Mouse (Mus musculus): ENCODE results near the gene Msrb2. TPM values are rescaled to one million over a fixed set of nuclear protein-coding genes. Genes with fewer than 3 reads are reported as not detected.

The Msrb2 gene
- total RNA-seq, 2 experiments from 2014 or later = 29.9 to 31.6 TPM

GRCm38 (mm10) chr2:19406531-19406930 lies 35.3 kb downstream of the Msrb2 start:
- DNase-seq (ENCODE audit: low spot score in 2 of 2) = no peak
- Histone ChIP-seq H3K27ac (no peak overlapping the region), H3K4me3 (no peak overlapping the region)
- no peak for TF ChIP-seq CTCF (conservative IDR thresholded peaks at IDR 0.05)

- peak; percentile 51 to 81 for DNase-seq (ENCODE audit: low spot score in 2 of 2)
- Histone ChIP-seq H3K4me3 (peak overlapping the region; percentile 56), H3K27ac (peak overlapping the region; percentile 6; the same call in 1 of the 2 replicates)
- TF ChIP-seq CTCF (conservative IDR thresholded peaks at IDR 0.05) = peak; percentile 75
These were observed 43.2 kb downstream of the Msrb2 start for GRCm38 (mm10) chr2:19414222-19414965.

- H3K27ac ChIP-seq = peak overlapping the region; percentile 6; the same call in 1 of the 2 replicates
- DNase-seq (ENCODE audit: low spot score in 2 of 2) = peak; percentile 77 to 84
- TF ChIP-seq CTCF (conservative IDR thresholded peaks at IDR 0.05) = peak; percentile 75
- H3K4me3 ChIP-seq = peak overlapping the region; percentile 56
These were observed 43.9 kb downstream of the Msrb2 start for GRCm38 (mm10) chr2:19415063-19415521.

DNA sequence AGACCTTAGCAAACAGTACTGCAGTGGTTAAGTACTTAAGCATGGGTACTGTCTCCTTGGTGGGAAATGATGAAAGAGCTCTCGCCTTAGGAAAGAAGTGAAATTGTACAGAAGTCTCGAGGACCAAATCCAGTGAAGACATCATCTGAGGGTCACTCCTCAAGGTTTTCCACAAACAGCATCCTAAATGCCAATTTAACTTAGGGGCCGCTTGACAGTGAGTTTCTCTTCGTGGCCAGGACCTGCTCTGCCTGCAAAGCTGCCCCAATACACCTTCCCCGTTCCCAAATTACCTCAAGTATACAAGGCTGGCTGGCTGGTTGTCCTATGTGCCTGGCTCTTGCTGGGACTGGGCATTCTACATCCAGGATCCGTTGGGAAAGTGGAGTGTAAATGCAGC lies 44.8 kb downstream of the Msrb2 start:
- Histone ChIP-seq H3K27ac (no peak overlapping the region), H3K4me3 (no peak overlapping the region)
- TF ChIP-seq CTCF (conservative IDR thresholded peaks at IDR 0.05) = no peak
- no peak for DNase-seq (ENCODE audit: low spot score in 2 of 2)

- no peak overlapping the region for H3K27ac ChIP-seq
- no peak for TF ChIP-seq CTCF (conservative IDR thresholded peaks at IDR 0.05)
These were observed 48.6 kb downstream of the Msrb2 start for GRCm38 (mm10) chr2:19419686-19420345.

DNA sequence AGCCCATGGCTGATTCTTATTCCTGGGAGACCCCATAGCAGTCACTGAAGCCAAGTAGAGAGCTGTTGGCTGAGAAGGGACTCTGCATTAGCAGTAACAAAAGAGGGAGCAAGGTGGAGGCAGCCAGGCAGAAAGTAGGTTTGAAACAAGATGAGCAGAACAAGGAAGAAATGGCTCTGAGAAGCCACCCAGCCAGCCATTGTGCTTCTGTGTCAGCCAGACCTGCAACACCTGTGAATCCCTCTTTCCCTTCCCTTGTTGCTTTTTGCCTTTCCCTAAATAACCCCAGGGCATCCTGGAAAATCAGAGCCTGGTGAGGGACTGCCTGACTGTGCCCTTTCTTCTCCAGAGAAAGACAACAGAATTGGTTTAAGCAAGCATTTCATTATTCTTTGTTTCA lies 51.0 kb downstream of the Msrb2 start:
- DNase-seq (ENCODE audit: low spot score in 2 of 2) = no peak
- Histone ChIP-seq H3K27ac (no peak overlapping the region), H3K4me3 (no peak overlapping the region)
- TF ChIP-seq CTCF (conservative IDR thresholded peaks at IDR 0.05) = no peak

More at GRCm38 (mm10) chr2:19419686-19420345, 48.6 kb downstream of the Msrb2 start:
- no peak for DNase-seq (ENCODE audit: low spot score in 2 of 2)
- no peak overlapping the region for H3K4me3 ChIP-seq

DNA sequence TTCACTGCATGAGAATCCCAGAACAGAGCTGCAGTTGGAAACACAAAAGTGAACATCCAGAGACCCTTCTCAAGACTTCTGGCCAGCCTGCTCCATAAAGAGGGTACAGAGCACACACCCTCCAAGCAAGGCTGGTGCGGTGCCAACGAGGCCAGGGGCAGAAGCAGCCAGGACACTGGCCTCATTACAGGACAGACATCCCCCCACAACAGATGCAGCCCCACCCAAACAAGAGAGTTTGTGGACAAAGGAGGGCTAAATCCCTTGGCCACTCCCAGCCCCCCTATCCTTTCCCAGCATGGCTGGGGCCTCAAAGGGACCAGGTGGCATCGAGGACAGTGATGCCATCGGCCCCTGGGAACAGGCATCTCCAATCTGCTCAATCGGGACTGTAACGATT lies 51.8 kb downstream of the Msrb2 start:
- no peak for TF ChIP-seq CTCF (conservative IDR thresholded peaks at IDR 0.05)
- H3K27ac ChIP-seq = no peak overlapping the region
- H3K4me3 ChIP-seq = no peak overlapping the region
- no peak for DNase-seq (ENCODE audit: low spot score in 2 of 2)

- no peak for DNase-seq (ENCODE audit: low spot score in 2 of 2)
- Histone ChIP-seq H3K27ac (no peak overlapping the region), H3K4me3 (no peak overlapping the region)
- no peak for TF ChIP-seq CTCF (conservative IDR thresholded peaks at IDR 0.05)
These were observed 57.8 kb downstream of the Msrb2 start for GRCm38 (mm10) chr2:19429031-19429430.

- no peak for DNase-seq (ENCODE audit: low spot score in 2 of 2)
- TF ChIP-seq CTCF (conservative IDR thresholded peaks at IDR 0.05) = no peak
- peak overlapping the region; percentile 13; the same call in 1 of the 2 replicates for H3K4me3 ChIP-seq
- H3K27ac ChIP-seq = no peak overlapping the region
These were observed 58.8 kb downstream of the Msrb2 start for GRCm38 (mm10) chr2:19429691-19430690.

DNA sequence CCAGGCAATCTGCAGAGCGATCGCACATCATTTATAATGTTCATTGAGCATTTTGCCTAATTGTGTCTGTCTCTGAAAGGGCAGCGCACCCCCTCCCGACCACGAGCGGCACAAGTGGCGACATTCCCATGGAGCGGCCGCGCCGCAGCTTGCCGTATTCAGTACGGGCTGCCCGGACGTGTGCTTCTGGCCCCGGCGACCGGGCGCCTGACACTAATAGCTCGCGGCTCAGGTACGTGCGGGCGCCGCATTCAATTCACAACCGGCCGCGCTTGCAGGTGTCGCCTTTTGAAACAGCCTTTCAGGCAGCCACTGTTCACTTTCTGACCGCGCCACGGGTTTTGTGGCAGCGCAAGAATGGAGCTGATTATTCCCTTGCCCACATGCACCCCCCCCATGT lies 59.5 kb downstream of the Msrb2 start:
- TF ChIP-seq CTCF (conservative IDR thresholded peaks at IDR 0.05) = no peak
- peak overlapping the region; percentile 13; the same call in 1 of the 2 replicates for H3K4me3 ChIP-seq
- no peak overlapping the region for H3K27ac ChIP-seq
- DNase-seq (ENCODE audit: low spot score in 2 of 2) = no peak

- Histone ChIP-seq H3K27ac (no peak overlapping the region), H3K4me3 (no peak overlapping the region)
- no peak for DNase-seq (ENCODE audit: low spot score in 2 of 2)
- TF ChIP-seq CTCF (conservative IDR thresholded peaks at IDR 0.05) = peak; percentile 59
These were observed 59.9 kb downstream of the Msrb2 start for GRCm38 (mm10) chr2:19431186-19431585.

GRCm38 (mm10) chr2:19431614-19432323 lies 60.5 kb downstream of the Msrb2 start:
- no peak for TF ChIP-seq CTCF (conservative IDR thresholded peaks at IDR 0.05)
- H3K4me3 ChIP-seq = no peak overlapping the region
- no peak for DNase-seq (ENCODE audit: low spot score in 2 of 2)
- H3K27ac ChIP-seq = no peak overlapping the region

Measured in layer of hippocampus, adult 2 months (tissue).